Mouse (Mus musculus) CH12.LX (cell line): ENCODE data around the gene Trim59. TPM values are rescaled to one million over a fixed set of nuclear protein-coding genes. Genes with fewer than 3 reads are reported as not detected.
"Not testable (repeated sequence)": the region's sequence is repeated elsewhere in the genome, so short reads cannot be mapped to it uniquely, and the experiment has no call there.

Experiments
- DNase-seq: peaks from one replicate; pipeline ENCODE4 v3.0.0-alpha.2; 2013; ENCODE audit errors: extremely low read depth
- H3K27ac ChIP-seq: 2 replicates; pipeline ENCODE4 v1.5.1; 2012; ENCODE audit warnings: low read depth, mild to moderate bottlenecking, control low read depth, moderate library complexity; ENCODE audit not compliant: insufficient read depth
- H3K27me3 ChIP-seq: replicated peaks from 2 replicates; pipeline ENCODE3; 2012; ENCODE audit warnings: inconsistent platforms
- H3K36me3 ChIP-seq, 2 experiments: replicated peaks in 1 of 2; 2 replicates each; pipeline versions ENCODE3 to v1.6.1; 2012; ENCODE audit warnings: inconsistent platforms in 1 of 2, low read length in 1 of 2, mild to moderate bottlenecking in 1 of 2, mixed read lengths in 1 of 2, moderate library complexity in 1 of 2; ENCODE audit not compliant: control insufficient read depth in 1 of 2, insufficient read depth in 1 of 2
- H3K4me1 ChIP-seq, 2 experiments: 2 replicates each; pipeline ENCODE4 v1.6.1; 2012; ENCODE audit warnings: inconsistent platforms in 1 of 2, moderate library complexity in 1 of 2; ENCODE audit not compliant: insufficient read depth in 2 of 2, control insufficient read depth in 1 of 2
- H3K4me2 ChIP-seq: 2 replicates; pipeline ENCODE4 v1.6.1; 2012; ENCODE audit warnings: low read depth, mild to moderate bottlenecking, control low read depth; ENCODE audit not compliant: poor library complexity, insufficient read depth, severe bottlenecking
- H3K4me3 ChIP-seq, 3 experiments: fragments of 150-350 bp in 1 of 3; sonication (generic) in 1 of 3; replicated peaks in 1 of 3; 2 replicates each; pipeline versions ENCODE3 to v1.5.1; 2011 to 2012; ENCODE audit warnings: low read depth in 2 of 3, low read length in 2 of 3, mild to moderate bottlenecking in 2 of 3, moderate library complexity in 2 of 3, control low read depth in 1 of 3, improper control_type of control experiment in 1 of 3, inconsistent platforms in 1 of 3, mixed read lengths in 1 of 3; ENCODE audit not compliant: poor library complexity in 1 of 3
- H3K79me2 ChIP-seq: replicated peaks from 2 replicates; pipeline ENCODE4 v1.6.1; 2012; ENCODE audit warnings: mild to moderate bottlenecking, moderate library complexity; ENCODE audit not compliant: control insufficient read depth, poor library complexity, insufficient read depth, severe bottlenecking; ENCODE audit errors: extremely low read depth
- H3K9ac ChIP-seq: 2 replicates; pipeline ENCODE4 v1.6.1; 2012; ENCODE audit warnings: low read depth, mild to moderate bottlenecking, control low read depth, moderate library complexity; ENCODE audit not compliant: insufficient read depth
- H3K9me3 ChIP-seq: replicated peaks from 2 replicates; pipeline ENCODE3; 2012; ENCODE audit warnings: low read length, inconsistent platforms, mixed read lengths
- CHD2 ChIP-seq: IDR thresholded peaks from 2 replicates; pipeline ENCODE4 v1.6.1; 2011; ENCODE audit warnings: low read length, improper control_type of control experiment
- CTCF ChIP-seq, 2 experiments: IDR thresholded peaks in 1 of 2; conservative IDR thresholded peaks in 1 of 2; 2 replicates each; pipeline ENCODE4 v1.5.1; 2011 to 2012; ENCODE audit warnings: low read depth in 2 of 2, low read length in 2 of 2, improper control_type of control experiment in 1 of 2, inconsistent platforms in 1 of 2, mild to moderate bottlenecking in 1 of 2, moderate library complexity in 1 of 2
- JUN ChIP-seq: IDR thresholded peaks from 2 replicates; pipeline ENCODE4 v1.6.1; 2011; ENCODE audit warnings: low read depth, mild to moderate bottlenecking, low read length, improper control_type of control experiment, moderate library complexity; ENCODE audit not compliant: insufficient read depth
- NELFE ChIP-seq: IDR thresholded peaks from 2 replicates; pipeline ENCODE4 v1.6.1; 2011; ENCODE audit warnings: low read depth, low read length, improper control_type of control experiment
- POLR2A ChIP-seq: IDR thresholded peaks from 2 replicates; pipeline ENCODE4 v1.6.1; 2011; ENCODE audit warnings: low read depth, mild to moderate bottlenecking, improper control_type of control experiment, low read length
- RAD21 ChIP-seq: IDR thresholded peaks from 2 replicates; pipeline ENCODE4 v1.6.1; 2011; ENCODE audit warnings: low read depth, mild to moderate bottlenecking, low read length, improper control_type of control experiment, moderate library complexity
- ZNF384 ChIP-seq: IDR thresholded peaks from 2 replicates; pipeline ENCODE4 v1.6.1; 2012; ENCODE audit warnings: low read depth, low read length, improper control_type of control experiment, inconsistent platforms
- dilution Hi-C: fragments of 300-500 bp; cut with MboI; formaldehyde crosslinking; loops from 2 replicates; pipeline ENCODE4 v1.14.3; 2020; ENCODE audit warnings: low sequenced_read_pairs; ENCODE audit not compliant: extremely low pct_unique_long_range_greater_than_20kb, extremely low pct_ligation_motif_present
- in situ Hi-C: fragments of 300-500 bp; cut with MboI; formaldehyde crosslinking; loops from 3 replicates; pipeline ENCODE4 v1.14.3; 2019; ENCODE audit warnings: low sequenced_read_pairs, low pct_ligation_motif_present, low pct_unique_long_range_greater_than_20kb, mixed read lengths
- polyA plus RNA-seq: library from polyadenylated mRNA; unstranded; fragments of >175 nt; gene quantifications from 2 replicates; pipeline ENCODE4 v1.2.1, GENCODE M21; 2012; ENCODE audit warnings: low read depth; ENCODE audit not compliant: insufficient read length
- total RNA-seq, 2 experiments: library from RNA; depleted of rRNA; stranded (reverse); fragments of 300-350 nt in 1 of 2; fragments of >200 nt in 1 of 2; gene quantifications; 2 replicates each; pipeline ENCODE4 v1.2.3; 2012 to 2014

Trim59 gene
- total and polyA plus RNA-seq, 3 experiments = 7.4 to 42.9 (median 29.1) TPM

DNA sequence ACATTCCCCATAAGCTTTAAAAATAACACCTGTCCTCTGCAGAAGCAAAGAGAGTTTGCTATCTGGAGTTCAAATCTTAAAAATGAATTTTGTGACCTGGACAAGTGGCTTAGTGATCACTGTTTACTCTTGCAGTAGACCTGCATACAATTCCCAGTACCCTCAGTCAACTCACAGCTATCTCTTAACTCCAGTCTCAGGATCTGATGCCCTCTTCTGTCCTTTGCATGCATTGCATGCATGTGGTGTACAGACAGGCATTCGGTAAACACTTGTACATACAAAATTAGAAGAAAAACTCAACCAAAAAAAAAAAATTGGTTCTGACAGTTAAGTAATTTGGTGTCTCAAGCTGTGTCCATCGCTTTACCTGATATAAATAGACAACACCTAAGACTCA lies 24.3 kb downstream of the Trim59 start:
- peaks cover 34 to 86% of the 10 kb centered on the region in 2 experiments for H3K36me3 ChIP-seq
- dilution Hi-C loops = no loop called here
- no peaks in the 10 kb centered on the region for H3K9me3 ChIP-seq
- peaks cover 14% of the 10 kb centered on the region; the same call in 1 of the 2 replicates for H3K79me2 ChIP-seq
- H3K9ac ChIP-seq = no peak overlapping the region
- no peak overlapping the region for H3K4me3 ChIP-seq
- DNase-seq = peak; percentile 43
- in situ Hi-C loops = no loop called here
- no peak overlapping the region for H3K27ac ChIP-seq
- TF ChIP-seq CTCF (conservative IDR thresholded peaks at IDR 0.05 in 1 of 2, IDR thresholded peaks at IDR 0.05 in 1 of 2; ENCODE audit: low read depth in 2 of 2, low read length in 2 of 2) = peak in 1 of 2 experiments; percentile 39; a peak in 2 of 4 replicates
- peak; percentile 15 for TF ChIP-seq RAD21
- TF ChIP-seq CHD2 = no peak
- no peaks in the 10 kb centered on the region for H3K27me3 ChIP-seq
- H3K4me2 ChIP-seq = no peak overlapping the region
- peaks cover 4 to 16% of the 10 kb centered on the region in 2 experiments; a peak in 3 of 4 replicates for H3K4me1 ChIP-seq

DNA sequence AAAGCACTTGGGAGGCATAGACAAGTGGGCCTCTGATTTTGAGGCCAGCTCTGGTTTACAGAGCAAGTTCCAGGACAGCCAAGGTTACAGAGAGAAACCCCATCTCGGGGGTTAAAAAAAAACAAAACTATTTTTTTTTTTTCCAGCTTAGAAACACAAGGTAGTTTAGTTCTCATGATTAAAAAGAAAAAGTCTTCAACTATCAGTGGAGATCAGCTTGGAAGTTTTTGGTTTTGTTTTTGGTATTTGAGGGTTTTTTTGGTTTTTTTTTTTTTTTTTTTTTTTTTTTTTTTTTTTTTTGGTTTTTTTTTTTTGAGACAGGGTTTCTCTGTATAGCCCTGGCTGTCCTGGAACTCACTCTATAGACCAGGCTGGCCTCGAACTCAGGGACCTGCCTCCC lies 25.9 kb downstream of the Trim59 start:
- H3K79me2 ChIP-seq = peaks cover 24% of the 10 kb centered on the region
- dilution Hi-C loops, H3K9ac ChIP-seq, H3K4me3 ChIP-seq, DNase-seq, in situ Hi-C loops, H3K27me3 ChIP-seq, H3K4me2 ChIP-seq, H3K27ac ChIP-seq: not testable (repeated sequence)
- peak; percentile 83 for TF ChIP-seq ZNF384
- TF ChIP-seq, all 38 proteins: peak for 1; not testable (repeated sequence) for 37
- peaks cover 4 to 24% of the 10 kb centered on the region in 2 experiments; a peak in 3 of 4 replicates for H3K4me1 ChIP-seq
- H3K36me3 ChIP-seq = peaks cover 31 to 81% of the 10 kb centered on the region in 2 experiments
- not testable (repeated sequence) for H3K9me3 ChIP-seq

DNA sequence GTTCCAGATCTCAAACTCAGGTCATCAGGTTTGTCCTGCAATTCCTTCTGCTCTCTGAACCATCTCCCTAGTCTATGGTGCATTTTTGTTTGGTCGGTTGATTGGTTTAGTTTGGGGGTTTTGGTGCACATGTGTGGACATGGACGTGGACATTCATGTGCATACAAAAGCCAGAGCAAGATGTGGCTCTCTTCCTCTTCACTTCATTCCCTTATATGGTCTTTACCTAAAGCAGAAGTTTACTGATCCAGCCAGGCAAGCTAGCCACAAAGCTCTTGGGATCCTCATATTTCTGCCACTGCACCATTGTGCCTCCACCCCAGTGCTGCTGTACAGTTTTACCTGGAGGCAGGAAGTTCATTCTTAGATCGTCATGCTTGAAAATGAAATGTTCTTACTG lies 27.4 kb downstream of the Trim59 start:
- Histone ChIP-seq H3K4me1 (peaks cover 4 to 36% of the 10 kb centered on the region in 2 experiments; a peak in 3 of 4 replicates), H3K27ac (peak overlapping the region; percentile 45), H3K4me3 (no peak overlapping the region), H3K27me3 (no peaks in the 10 kb centered on the region), H3K4me2 (no peak overlapping the region), H3K9ac (no peak overlapping the region), H3K9me3 (no peaks in the 10 kb centered on the region)
- dilution Hi-C loops = no loop called here
- DNase-seq = peak; percentile 59
- TF ChIP-seq NELFE (no peak), POLR2A (peak; percentile 26; the same call in 1 of the 2 replicates), JUN (no peak)
- TF ChIP-seq, all 38 proteins: peak for 1
- H3K79me2 ChIP-seq = peaks cover 31% of the 10 kb centered on the region
- H3K36me3 ChIP-seq = peaks cover 33 to 81% of the 10 kb centered on the region in 2 experiments
- in situ Hi-C loops = no loop called here
